Mouse (Mus musculus): ENCODE measurements around the gene Pink1.
A peak's percentile ranks its signal among the peaks of the same experiment; 100 is the strongest.

Pink1 gene

GRCm38 (mm10) chr4:138326077-138326695, at the start of gene Pink1:
TSS of gene Pink1 (minus strand) at chr4:138326307.
- peak; percentile 72 for DNase-seq (ENCODE audit: low read depth, low spot score)

- no peak for DNase-seq (ENCODE audit: low read depth, low spot score)
Observed at GRCm38 (mm10) chr4:138375117-138375516, 49.0 kb upstream of the Pink1 start.

- no peak for DNase-seq (ENCODE audit: low read depth, low spot score)
Observed at GRCm38 (mm10) chr4:138370996-138371516, 44.9 kb upstream of the Pink1 start.

- no peak for DNase-seq (ENCODE audit: low read depth, low spot score)
Observed at GRCm38 (mm10) chr4:138368498-138369260, 42.6 kb upstream of the Pink1 start.

- peak; percentile 25 for DNase-seq (ENCODE audit: low read depth, low spot score)
Observed at GRCm38 (mm10) chr4:138367641-138368497, 41.8 kb upstream of the Pink1 start, which contains the start of gene Cda. TSS of gene Cda (minus strand) at chr4:138367992.

GRCm38 (mm10) chr4:138366561-138366960, 40.5 kb upstream of the Pink1 start:
- no peak for DNase-seq (ENCODE audit: low read depth, low spot score)

GRCm38 (mm10) chr4:138363511-138363910, 37.4 kb upstream of the Pink1 start:
- DNase-seq (ENCODE audit: low read depth, low spot score), result no peak

GRCm38 (mm10) chr4:138362883-138363282, 36.8 kb upstream of the Pink1 start:
- DNase-seq (ENCODE audit: low read depth, low spot score), result no peak

GRCm38 (mm10) chr4:138361370-138361821, 35.3 kb upstream of the Pink1 start:
- no peak for DNase-seq (ENCODE audit: low read depth, low spot score)

GRCm38 (mm10) chr4:138358176-138358575, 32.1 kb upstream of the Pink1 start:
- DNase-seq (ENCODE audit: low read depth, low spot score), result no peak

GRCm38 (mm10) chr4:138356551-138356950, 30.4 kb upstream of the Pink1 start:
- DNase-seq (ENCODE audit: low read depth, low spot score), result no peak

- no peak for DNase-seq (ENCODE audit: low read depth, low spot score)
Observed at GRCm38 (mm10) chr4:138356141-138356540, 30.0 kb upstream of the Pink1 start.

GRCm38 (mm10) chr4:138355496-138355895, 29.4 kb upstream of the Pink1 start:
- no peak for DNase-seq (ENCODE audit: low read depth, low spot score)

- no peak for DNase-seq (ENCODE audit: low read depth, low spot score)
Observed at GRCm38 (mm10) chr4:138353438-138354171, 27.5 kb upstream of the Pink1 start.

GRCm38 (mm10) chr4:138352692-138353091, 26.6 kb upstream of the Pink1 start:
- no peak for DNase-seq (ENCODE audit: low read depth, low spot score)

- DNase-seq (ENCODE audit: low read depth, low spot score), result no peak
Observed at GRCm38 (mm10) chr4:138351821-138352220, 25.7 kb upstream of the Pink1 start.

GRCm38 (mm10) chr4:138348716-138349115, 22.6 kb upstream of the Pink1 start:
- no peak for DNase-seq (ENCODE audit: low read depth, low spot score)

GRCm38 (mm10) chr4:138347280-138347679, 21.2 kb upstream of the Pink1 start:
- no peak for DNase-seq (ENCODE audit: low read depth, low spot score)

- DNase-seq (ENCODE audit: low read depth, low spot score), result no peak
Observed at GRCm38 (mm10) chr4:138344891-138345545, 18.9 kb upstream of the Pink1 start.

- DNase-seq (ENCODE audit: low read depth, low spot score), result no peak
Observed at GRCm38 (mm10) chr4:138343341-138343837, 17.3 kb upstream of the Pink1 start.
